Mouse (Mus musculus) myocyte (in vitro differentiated cells): ENCODE measurements around the gene Olfr815.
"Not testable (repeated sequence)": the region's sequence is repeated elsewhere in the genome, so short reads cannot be mapped to it uniquely, and the experiment has no call there.

Source experiments
- CEBPB ChIP-seq: IDR thresholded peaks from 2 replicates; pipeline ENCODE4 v1.6.1; 2011; ENCODE audit warnings: mild to moderate bottlenecking, moderate library complexity; ENCODE audit not compliant: poor library complexity, insufficient read depth, severe bottlenecking
- MYOD1 ChIP-seq, 3 experiments: IDR thresholded peaks; one replicate each; pipeline ENCODE4 v1.6.1; 2011; ENCODE audit warnings: control low read depth in 2 of 3, low read depth in 2 of 3, mild to moderate bottlenecking in 2 of 3, moderate library complexity in 1 of 3; ENCODE audit not compliant: insufficient read length in 2 of 3, control insufficient read depth in 1 of 3
- POLR2A ChIP-seq: IDR thresholded peaks from one replicate; pipeline ENCODE4 v1.6.1; 2011; ENCODE audit warnings: low read depth, mild to moderate bottlenecking, control low read depth, moderate library complexity; ENCODE audit not compliant: insufficient read length
- POLR2AphosphoS2 ChIP-seq: IDR thresholded peaks from one replicate; pipeline ENCODE4 v1.6.1; 2011; ENCODE audit warnings: low read depth, control low read depth; ENCODE audit not compliant: insufficient read length
- TCF12 ChIP-seq: IDR thresholded peaks from one replicate; pipeline ENCODE4 v1.6.1; 2011; ENCODE audit warnings: mild to moderate bottlenecking, control low read depth; ENCODE audit not compliant: poor library complexity, insufficient read depth, severe bottlenecking
- USF1 ChIP-seq: IDR thresholded peaks from one replicate; pipeline ENCODE4 v1.6.1; 2011; ENCODE audit warnings: low read depth, mild to moderate bottlenecking, control low read depth, moderate library complexity

DNA sequence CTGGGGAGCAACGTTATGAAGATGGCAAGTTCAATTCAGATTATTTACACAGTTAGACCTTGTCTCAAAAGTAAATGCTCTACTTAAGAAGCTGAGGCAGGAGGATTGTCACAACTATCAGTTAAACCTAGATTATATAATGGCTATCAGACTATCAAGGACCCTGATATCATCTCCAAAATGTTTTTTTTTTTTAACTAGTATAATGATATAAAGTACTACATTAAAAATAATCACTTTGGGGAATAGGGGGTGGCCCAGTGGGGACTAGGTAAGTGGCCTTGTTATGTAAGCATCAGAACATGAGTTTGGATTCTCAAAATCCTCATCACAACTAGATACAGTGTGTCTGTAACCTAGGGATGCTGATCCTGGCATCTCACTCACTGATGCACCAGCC lies 25.9 kb downstream of the Olfr815 start, which contains the start of gene Olfr814:
- TF ChIP-seq POLR2A; CEBPB; USF1; MYOD1 (IDR thresholded peaks at IDR 0.05; ENCODE audit: control insufficient read depth in 1 of 3, insufficient read length in 2 of 3, low read depth in 2 of 3); POLR2AphosphoS2; TCF12: not testable (repeated sequence)
